Mouse (Mus musculus) megakaryocyte, embryonic 14.5 days (primary cell): ENCODE results near the gene Calhm3.

Source experiments
- FLI1 ChIP-seq: IDR thresholded peaks from 2 replicates; pipeline ENCODE4 v1.6.1; 2012; ENCODE audit warnings: low read length, inconsistent platforms, mixed read lengths
- GATA1 ChIP-seq: IDR thresholded peaks from 3 replicates; pipeline ENCODE4 v1.6.1; 2012; ENCODE audit warnings: mixed read lengths, low read length, inconsistent platforms, borderline replicate concordance

DNA sequence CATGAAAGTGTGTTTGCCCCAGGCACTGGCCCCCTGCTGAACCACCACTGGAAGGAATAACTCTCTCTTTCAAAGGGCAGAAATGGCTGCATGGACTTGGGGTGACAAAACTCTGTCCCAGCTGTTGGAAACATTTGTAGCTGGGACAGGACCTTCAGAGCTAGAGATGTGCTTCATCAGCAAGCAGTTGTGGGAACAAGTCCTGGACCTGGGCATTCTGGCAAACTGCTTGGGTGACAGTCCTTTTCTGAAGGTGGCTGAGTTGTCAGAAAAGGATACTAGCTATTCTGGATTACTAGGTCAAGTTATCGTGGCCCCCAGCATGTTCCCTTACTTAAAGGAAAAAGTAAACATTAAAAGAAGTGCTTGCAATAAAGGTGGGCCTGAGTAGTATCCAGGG, 48.6 kb upstream of the Calhm3 start:
- TF ChIP-seq GATA1 (no peak), FLI1 (no peak)
